Mouse (Mus musculus) induced T-regulatory cell, adult 2 months (primary cell): Measurements from ENCODE around the gene Cd209g.
A peak's percentile ranks its signal among the peaks of the same experiment; 100 is the strongest.
"Not testable (repeated sequence)": the region's sequence is repeated elsewhere in the genome, so short reads cannot be mapped to it uniquely, and the experiment has no call there.

Experiments used
- DNase-seq: peaks from one replicate; pipeline ENCODE4 v3.0.0-alpha.2; 2012; ENCODE audit warnings: low read depth

Gene Cd209g

GRCm38 (mm10) chr8:4133798-4134197 is at the start of gene Cd209g:
Gene Cd209g (plus strand): TSS chr8:4134098.
- no peak for DNase-seq

DNA sequence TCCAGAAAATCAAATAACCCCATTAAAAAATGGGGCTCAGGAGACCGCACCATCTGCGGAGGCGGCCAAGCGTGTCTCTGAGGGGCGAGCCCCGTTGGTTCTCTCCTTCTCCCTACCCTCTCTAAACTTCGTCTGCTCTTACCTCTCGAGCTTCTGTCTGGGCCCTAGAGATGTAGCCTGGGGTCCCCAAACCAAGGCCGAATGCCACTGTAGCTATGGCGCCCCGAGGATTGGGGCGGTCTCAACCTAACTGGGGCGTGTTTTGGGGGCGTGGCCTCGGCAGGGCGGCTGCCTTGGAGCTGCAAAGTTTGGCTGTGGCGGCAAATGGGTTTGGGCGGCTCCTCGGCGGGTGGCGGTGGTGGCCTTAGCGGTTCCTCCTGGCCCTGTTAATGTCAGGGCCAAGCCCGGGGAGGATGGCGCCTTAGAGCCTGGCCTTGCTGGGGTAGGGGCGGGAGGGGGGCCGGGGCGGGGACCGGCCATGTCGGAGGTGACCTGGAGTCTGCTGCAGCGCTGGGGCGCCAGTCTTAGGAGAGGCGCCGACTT is 46.6 kb upstream of the Cd209g start:
- not testable (repeated sequence) for DNase-seq

DNA sequence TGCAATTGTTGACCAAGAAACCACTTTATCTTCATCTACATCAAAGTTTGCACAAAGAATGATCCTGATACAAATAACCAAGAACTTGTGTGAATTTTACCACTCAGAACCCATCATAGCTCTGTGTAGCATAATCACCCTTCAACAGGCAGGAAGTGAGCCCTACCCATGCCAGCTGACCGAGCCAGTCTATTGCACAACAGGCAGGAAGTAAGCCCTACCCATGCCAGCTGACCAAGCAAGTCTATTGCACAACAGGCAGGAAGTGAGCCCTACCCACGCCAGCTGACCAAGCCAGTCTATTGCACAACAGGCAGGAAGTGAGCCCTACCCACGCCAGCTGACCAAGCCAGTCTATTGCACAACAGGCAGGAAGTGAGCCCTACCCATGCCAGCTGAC is 45.4 kb upstream of the Cd209g start:
- not testable (repeated sequence) for DNase-seq

DNA sequence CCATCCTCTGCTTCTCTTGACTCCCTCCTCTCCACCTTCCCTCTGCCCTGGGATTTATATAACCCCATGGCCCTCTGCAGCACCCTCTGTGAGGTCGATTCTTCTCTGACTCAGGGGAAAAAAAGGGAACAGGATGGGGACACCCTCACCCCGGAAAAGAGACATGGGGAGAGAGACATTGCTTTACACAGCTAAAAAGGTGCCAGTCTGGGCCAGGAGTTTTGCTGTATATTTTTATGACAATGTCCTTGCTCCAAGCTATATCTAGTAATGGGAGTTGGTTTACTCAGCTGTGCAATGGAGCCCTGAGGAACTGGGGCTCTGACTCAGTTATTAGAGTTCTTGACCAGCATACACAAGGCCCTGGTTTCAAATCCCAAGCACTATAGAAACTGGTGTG is 28.2 kb upstream of the Cd209g start, which contains the start of gene Cd209f:
Gene Cd209f, minus strand, starts transcription at position 101 of the 400 bp plus-strand sequence.
- not testable (repeated sequence) for DNase-seq

DNA sequence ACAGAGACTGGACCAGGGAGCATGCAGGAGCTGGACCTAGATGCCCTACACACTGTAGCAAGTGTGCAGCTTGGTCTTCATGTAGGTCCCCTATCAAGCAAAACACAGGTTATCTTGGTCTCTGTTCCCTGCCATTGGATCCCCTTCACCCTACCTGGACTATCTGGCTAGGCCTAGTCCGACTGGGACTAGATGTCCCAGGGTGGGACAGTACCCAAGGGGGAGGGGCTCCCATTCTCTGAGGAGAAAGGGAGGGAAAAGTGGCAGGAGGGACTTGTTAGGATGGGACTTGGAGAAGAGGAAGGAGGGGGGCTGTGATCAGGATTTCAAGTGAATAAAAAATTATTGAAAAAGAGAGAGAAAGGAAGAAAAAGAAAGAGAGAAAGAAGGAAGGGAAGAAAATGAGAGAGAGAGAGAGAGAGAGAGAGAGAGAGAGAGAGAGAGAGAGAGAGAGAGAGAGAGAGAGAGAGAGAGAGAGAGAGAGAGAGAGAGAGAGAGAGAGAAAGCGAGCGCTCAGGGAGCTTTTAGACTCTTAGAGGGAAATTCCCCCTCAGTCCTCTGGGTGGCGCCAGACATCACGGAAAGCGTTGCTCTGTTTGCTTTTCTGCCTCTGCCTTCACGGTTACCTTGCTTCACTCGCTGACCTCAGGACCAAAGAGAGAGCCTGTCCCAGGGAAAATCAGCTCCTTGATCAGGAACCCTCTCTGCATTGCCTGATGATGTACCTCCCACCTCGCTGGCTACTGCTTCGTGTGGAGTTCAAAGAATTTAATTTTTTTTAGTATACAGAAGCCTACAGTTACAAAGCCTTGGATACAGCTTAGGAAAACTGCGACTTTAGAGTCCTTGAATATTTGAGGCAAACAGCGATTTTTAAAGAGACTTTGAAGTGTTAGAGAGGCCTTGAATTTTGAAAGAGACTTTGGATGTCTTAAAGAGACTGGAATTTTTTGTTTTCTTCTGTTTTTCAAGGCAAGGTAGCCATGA is 6.1 kb downstream of the Cd209g start:
- peak; percentile 83 for DNase-seq

- peak; percentile 57 for DNase-seq
These were observed 7.8 kb downstream of the Cd209g start for GRCm38 (mm10) chr8:4141721-4142120.

GRCm38 (mm10) chr8:4147272-4147671 is 13.4 kb downstream of the Cd209g start:
- DNase-seq, result no peak

GRCm38 (mm10) chr8:4154878-4155277 is 21.0 kb downstream of the Cd209g start:
- no peak for DNase-seq

- no peak for DNase-seq
These were observed 28.9 kb downstream of the Cd209g start for GRCm38 (mm10) chr8:4162786-4163185.

DNA sequence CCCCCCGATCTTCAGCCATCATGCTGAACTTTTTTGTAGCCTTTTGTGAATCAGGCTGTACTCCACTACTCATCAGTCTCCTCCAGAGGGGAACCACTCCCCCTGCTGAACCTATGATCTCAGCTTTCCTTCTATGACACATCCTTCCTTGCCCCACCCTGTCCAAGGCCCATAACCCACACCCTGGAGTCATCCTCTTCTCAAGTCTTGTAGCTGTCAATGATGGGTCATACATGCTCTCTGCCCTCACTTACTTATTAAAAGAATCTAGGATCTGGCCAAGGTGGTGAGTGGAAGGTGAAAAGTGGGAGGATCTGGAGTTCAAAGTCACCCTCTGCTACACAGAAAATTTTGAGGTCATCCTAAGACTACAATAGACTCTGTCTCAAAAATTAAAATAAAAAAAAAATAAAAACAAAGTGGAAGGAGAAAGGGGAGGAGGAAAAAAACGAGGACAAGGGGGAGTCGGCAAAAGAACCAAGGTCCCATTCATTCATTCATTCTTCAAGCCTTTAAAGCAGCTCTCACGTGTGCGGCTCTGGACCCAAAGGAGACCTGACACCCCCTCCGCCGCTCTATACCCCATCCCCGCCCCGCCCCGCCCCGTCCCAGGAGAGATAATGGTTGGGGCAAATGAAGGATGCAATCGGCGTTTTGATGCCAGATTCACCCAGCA is 31.4 kb downstream of the Cd209g start:
- DNase-seq, result peak; percentile 47

DNA sequence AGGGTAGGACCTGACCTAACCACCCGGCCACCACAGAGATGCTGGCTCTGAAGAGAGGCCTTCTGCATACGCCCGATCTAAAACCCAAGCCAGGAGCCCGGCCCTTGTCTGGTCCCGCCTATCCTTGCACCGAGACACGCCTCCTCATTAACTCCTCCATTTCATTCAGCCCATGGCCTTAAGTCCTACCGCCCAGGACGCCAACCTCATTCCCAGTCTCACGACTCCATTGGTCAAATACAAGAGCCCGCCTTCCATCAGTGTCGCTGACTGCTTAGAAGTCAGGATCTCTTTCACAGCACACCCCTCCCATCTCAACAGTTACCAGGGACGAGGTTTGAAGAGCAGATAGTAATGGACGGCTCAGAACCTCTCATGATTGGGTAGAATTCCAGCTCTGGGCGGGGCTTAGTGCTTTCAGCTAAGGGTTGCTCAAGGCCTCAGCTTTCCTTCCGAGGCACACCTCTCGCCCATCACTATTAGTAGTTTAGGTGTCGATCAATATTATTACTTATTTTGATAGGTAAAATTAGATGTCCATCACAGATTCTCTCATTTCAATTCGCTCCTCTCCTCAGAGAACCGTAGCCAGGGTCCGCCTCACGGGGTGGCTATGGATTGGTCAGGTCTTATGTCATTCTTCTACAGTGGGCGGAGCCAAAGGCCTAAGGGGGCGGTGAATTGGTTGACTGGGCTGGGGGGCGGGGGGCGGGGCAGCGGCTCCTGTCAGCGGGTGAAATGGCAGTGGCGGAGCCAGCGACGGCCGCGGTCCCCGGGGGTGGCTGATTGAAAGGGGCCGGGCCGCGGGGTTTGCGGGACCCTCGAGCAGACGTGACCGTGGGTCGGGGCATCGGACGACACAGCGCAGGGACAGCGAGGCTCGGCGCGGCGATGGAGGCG is 32.2 kb downstream of the Cd209g start, which contains the start of gene Evi5l:
Gene Evi5l, plus strand, starts transcription at position 716 of the 900 bp plus-strand sequence.
- peak; percentile 100 for DNase-seq

GRCm38 (mm10) chr8:4166881-4167525 is 33.1 kb downstream of the Cd209g start:
- DNase-seq, result peak; percentile 37

DNA sequence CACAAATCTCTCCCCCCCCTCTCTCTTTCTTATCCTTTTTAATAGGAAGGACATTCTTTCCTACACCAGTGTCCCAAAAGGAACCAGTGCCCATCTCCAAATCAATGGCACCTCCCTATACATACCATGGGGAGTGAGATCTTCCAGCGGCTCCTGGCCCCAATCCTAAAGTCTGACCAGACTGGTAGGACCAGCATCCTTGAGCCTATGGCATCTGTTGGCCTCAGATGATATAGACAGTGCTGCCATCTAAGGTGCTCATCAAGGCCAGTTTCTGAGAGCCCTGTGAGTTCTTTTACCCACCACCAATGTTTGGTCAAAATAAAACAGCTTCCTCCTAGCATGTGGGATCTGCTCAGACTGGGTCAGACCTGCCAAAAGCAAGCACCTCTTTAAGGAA is 34.0 kb downstream of the Cd209g start:
- DNase-seq, result no peak

DNA sequence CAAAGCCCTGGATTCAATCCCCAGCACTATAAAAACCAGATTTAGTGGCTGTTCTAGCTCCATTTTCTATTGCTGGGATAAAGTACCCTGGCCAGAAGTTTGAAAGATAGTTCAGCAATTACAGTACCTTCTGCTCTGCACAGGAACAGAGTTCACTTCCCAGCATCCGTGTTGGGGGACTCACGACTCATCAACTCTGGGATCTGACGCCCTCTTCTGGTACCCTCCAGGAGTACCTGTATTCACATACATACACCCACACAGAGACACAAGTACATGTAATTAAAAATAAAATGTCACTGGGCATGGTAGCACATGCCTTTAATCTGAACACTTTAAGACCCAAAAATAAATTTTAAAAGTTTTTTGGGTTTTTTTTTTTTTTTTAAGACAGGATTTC is 38.6 kb downstream of the Cd209g start:
- no peak for DNase-seq

GRCm38 (mm10) chr8:4174018-4174417 is 40.1 kb downstream of the Cd209g start:
- DNase-seq, result no peak

DNA sequence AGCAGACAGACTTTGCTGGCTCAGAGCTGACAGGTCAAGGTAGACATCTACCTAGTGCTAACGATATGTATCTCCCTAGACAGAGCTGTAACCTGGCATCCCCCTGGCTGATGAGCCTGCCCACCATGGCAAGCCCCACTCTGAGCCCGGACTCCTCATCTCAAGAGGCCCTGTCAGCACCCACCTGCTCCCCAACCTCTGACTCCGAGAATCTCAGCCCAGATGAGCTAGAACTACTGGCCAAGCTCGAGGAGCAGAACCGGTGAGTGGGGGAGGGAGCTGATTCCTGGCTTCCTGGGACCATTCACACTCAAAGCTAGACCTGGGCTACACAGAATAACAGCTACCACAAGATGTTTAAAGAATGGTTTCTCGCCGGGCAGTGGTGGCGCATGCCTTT is 49.5 kb downstream of the Cd209g start:
- no peak for DNase-seq

DNA sequence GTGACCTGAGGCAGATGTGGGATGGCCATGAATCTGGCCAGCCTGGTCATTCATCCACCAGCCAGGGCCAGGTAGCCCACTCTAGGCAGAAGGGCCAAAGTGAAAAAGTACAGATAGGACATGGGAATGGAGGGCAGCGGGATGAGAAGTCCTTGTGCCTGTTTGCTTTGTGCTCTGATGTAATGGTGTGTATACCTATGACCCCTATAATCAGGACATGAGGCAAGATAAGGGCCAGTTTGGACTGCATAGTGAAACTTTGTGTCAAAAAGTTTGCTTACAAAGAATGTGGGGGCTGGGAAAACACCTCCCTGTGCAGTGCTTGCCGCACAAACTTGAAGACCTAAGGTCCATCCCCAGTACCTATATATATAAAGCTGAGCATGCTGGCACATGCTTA is 52.3 kb downstream of the Cd209g start:
- no peak for DNase-seq
